Mouse (Mus musculus): ENCODE measurements around the gene Cacfd1. TPM values are rescaled to one million over a fixed set of nuclear protein-coding genes. Genes with fewer than 3 reads are reported as not detected.

Cacfd1 gene
- polyA plus RNA-seq, 1 experiment from 2014 or later = 58.7 TPM

DNA sequence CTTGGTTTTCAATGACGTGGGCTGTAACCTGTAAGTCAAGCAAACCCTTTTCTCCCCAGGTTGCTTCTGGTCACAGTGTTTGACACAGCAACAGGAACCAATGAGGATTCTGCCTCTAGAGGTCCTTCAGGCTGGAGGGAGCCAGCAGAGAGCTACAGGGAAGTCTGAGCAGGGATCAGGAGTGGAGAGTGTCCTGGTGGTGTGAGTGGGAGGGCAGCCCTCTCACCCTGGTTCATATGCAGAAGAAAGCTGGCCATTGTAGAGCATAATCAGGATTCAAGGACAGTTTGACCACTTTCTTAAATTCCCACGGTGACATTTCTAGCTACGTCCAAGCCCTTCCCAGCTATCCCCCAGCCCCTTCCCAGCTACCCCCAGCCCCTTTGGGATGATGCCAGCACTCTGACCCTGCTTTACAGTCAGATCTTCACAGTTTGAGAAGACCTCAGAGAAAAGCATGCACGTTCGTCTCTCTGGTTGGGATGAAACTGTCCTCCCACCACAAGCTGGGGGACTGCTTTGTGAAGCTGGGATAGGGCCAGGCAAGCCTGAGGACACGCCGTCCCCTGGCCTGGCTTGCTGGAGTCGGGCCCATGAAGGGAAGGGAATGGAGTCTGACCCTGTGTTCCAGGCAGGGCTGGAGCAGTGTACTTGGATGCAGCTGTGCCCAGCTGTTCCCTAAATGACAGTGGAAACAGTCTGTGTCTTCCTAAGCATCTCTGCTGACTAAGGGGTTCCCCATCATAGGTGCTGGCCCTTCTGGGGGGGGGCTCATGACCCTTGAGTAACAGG, 36.4 kb downstream of the Cacfd1 start:
- no peak overlapping the region for H3K27ac ChIP-seq (ENCODE audit: low read depth, low read length)
- no peak overlapping the region for H3K9ac ChIP-seq (ENCODE audit: low read length)
- H3K9me3 ChIP-seq (replicated peaks; ENCODE audit: control insufficient read depth, low read length) = no peaks in the 10 kb centered on the region
- H3K4me1 ChIP-seq (ENCODE audit: control insufficient read depth, insufficient read depth, low read length) = no peaks in the 10 kb centered on the region
- H3K4me2 ChIP-seq (ENCODE audit: low read length) = no peak overlapping the region
- 68% methylated on average over 8 of the region's 8 CpGs for WGBS
- no peak for ATAC-seq
- H3K4me3 ChIP-seq (ENCODE audit: low read depth, low read length) = no peak overlapping the region
- H3K36me3 ChIP-seq (ENCODE audit: control insufficient read depth, insufficient read depth, low read length) = no peaks in the 10 kb centered on the region
- DNase-seq (ENCODE audit: low spot score) = no peak
- H3K27me3 ChIP-seq (replicated peaks; ENCODE audit: control insufficient read depth, insufficient read depth, low read length) = no peaks in the 10 kb centered on the region

DNA sequence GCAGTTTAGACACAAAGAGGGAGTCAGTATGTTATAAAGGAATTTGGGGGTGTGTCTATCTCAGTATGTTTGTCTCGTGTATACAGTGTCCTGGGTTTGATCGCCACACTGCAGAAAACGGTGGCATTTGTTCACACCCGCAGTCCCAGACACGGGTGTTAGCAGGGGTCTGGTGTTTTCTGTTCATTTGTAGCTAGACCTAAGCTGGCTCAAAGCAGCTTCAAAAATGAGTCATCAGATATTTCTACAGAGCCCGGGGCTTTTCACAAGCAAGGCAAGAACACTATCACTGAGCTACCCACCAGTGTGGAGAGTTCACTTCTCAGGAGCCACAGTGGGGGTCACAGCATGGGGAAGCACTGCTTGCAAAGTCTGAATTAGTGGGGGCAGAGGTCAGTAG, 39.7 kb downstream of the Cacfd1 start:
- no peak for DNase-seq (ENCODE audit: low spot score)
- Histone ChIP-seq H3K4me2 (ENCODE audit: low read length) (no peak overlapping the region), H3K9ac (ENCODE audit: low read length) (no peak overlapping the region), H3K27ac (ENCODE audit: low read depth, low read length) (no peak overlapping the region), H3K4me1 (ENCODE audit: control insufficient read depth, insufficient read depth, low read length) (no peaks in the 10 kb centered on the region), H3K4me3 (ENCODE audit: low read depth, low read length) (no peak overlapping the region), H3K36me3 (ENCODE audit: control insufficient read depth, insufficient read depth, low read length) (no peaks in the 10 kb centered on the region), H3K9me3 (replicated peaks; ENCODE audit: control insufficient read depth, low read length) (no peaks in the 10 kb centered on the region), H3K27me3 (replicated peaks; ENCODE audit: control insufficient read depth, insufficient read depth, low read length) (no peaks in the 10 kb centered on the region)
- ATAC-seq = no peak
- WGBS = 38% methylated on average over 6 of the region's 6 CpGs

DNA sequence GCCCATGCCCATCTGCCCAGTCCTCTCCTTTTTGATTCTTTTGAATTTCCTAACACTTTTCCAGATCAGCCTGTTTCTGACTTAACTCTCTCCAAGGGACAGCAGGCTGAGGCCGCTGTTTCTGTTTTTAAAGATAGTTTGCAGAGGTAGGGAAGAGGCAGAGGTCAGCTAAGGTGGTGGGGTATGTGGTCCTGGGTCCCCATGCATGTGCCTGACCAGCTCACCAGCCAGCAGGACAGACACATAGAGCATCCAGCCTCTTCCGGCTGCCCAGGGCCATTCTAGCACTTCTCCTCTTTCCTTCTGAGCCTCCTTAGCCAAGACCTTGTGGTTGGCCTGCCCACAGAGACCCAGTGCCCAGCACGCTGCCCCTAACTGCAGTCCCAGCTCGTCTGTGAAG, 48.5 kb downstream of the Cacfd1 start:
- no peaks in the 10 kb centered on the region for H3K9me3 ChIP-seq (replicated peaks; ENCODE audit: control insufficient read depth, low read length)
- ATAC-seq (no peak), DNase-seq (ENCODE audit: low spot score) (no peak)
- H3K27me3 ChIP-seq (replicated peaks; ENCODE audit: control insufficient read depth, insufficient read depth, low read length) = no peaks in the 10 kb centered on the region
- H3K9ac ChIP-seq (ENCODE audit: low read length) = no peak overlapping the region
- no peak overlapping the region for H3K4me2 ChIP-seq (ENCODE audit: low read length)
- H3K27ac ChIP-seq (ENCODE audit: low read depth, low read length) = no peak overlapping the region
- 61% methylated on average over 4 of the region's 4 CpGs for WGBS
- H3K4me1 ChIP-seq (ENCODE audit: control insufficient read depth, insufficient read depth, low read length) = no peaks in the 10 kb centered on the region
- H3K36me3 ChIP-seq (ENCODE audit: control insufficient read depth, insufficient read depth, low read length) = no peaks in the 10 kb centered on the region
- no peak overlapping the region for H3K4me3 ChIP-seq (ENCODE audit: low read depth, low read length)

DNA sequence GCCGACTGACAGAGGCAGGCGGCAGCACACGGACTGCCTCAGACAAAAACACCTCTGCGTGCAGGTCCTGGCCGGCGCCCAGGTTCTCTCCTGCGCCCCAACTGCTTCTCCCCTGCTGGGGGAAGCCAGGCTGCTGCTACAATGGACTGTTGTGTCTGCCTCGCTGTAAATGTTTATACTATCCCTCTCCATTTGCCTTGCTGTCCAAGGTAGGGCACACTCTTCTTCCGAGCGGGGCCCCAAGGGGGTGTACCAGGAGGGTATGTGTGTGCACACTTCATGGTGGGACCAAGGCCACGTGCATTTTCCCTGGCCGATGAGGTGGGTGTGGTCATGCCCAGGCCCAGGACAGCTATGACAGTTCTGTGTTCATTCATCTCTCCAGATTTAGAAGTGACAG, 49.0 kb downstream of the Cacfd1 start:
- 49% methylated on average over 12 of the region's 12 CpGs for WGBS
- DNase-seq (ENCODE audit: low spot score) = no peak
- no peaks in the 10 kb centered on the region for H3K4me1 ChIP-seq (ENCODE audit: control insufficient read depth, insufficient read depth, low read length)

DNA sequence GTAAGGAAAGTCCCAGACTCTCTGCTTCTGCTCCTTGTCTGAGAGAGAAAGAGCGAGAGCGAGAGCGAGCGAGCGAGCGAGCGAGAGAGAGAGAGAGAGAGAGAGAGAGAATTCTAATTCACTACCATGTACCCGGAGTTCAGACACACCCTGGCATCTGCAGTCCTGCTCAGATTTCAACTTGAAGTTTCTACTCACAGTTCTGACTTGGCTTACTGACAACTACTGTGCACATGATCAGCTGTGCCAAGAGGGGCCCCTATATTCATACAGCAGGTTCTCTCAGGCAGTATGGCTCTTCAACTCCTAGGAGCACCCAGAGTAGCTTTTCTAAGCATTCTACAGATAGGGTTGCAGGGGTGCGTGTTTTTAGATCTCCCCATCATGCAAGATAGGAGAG, 49.5 kb downstream of the Cacfd1 start:
- no peaks in the 10 kb centered on the region for H3K27me3 ChIP-seq (replicated peaks; ENCODE audit: control insufficient read depth, insufficient read depth, low read length)
- ATAC-seq (no peak), DNase-seq (ENCODE audit: low spot score) (no peak)
- no peaks in the 10 kb centered on the region for H3K4me1 ChIP-seq (ENCODE audit: control insufficient read depth, insufficient read depth, low read length)
- H3K36me3 ChIP-seq (ENCODE audit: control insufficient read depth, insufficient read depth, low read length) = no peaks in the 10 kb centered on the region
- H3K4me2 ChIP-seq (ENCODE audit: low read length) = no peak overlapping the region
- WGBS = 88% methylated on average over 9 of the region's 9 CpGs
- H3K9ac ChIP-seq (ENCODE audit: low read length) = no peak overlapping the region
- no peak overlapping the region for H3K27ac ChIP-seq (ENCODE audit: low read depth, low read length)
- no peaks in the 10 kb centered on the region for H3K9me3 ChIP-seq (replicated peaks; ENCODE audit: control insufficient read depth, low read length)
- H3K4me3 ChIP-seq (ENCODE audit: low read depth, low read length) = no peak overlapping the region

More for the DNA sequence above, 49.0 kb downstream of the Cacfd1 start:
- H3K36me3 ChIP-seq (ENCODE audit: control insufficient read depth, insufficient read depth, low read length) = no peaks in the 10 kb centered on the region
- H3K9ac ChIP-seq (ENCODE audit: low read length) = no peak overlapping the region
- H3K27ac ChIP-seq (ENCODE audit: low read depth, low read length) = no peak overlapping the region
- H3K9me3 ChIP-seq (replicated peaks; ENCODE audit: control insufficient read depth, low read length) = no peaks in the 10 kb centered on the region
- H3K27me3 ChIP-seq (replicated peaks; ENCODE audit: control insufficient read depth, insufficient read depth, low read length) = no peaks in the 10 kb centered on the region
- H3K4me2 ChIP-seq (ENCODE audit: low read length) = no peak overlapping the region
- no peak overlapping the region for H3K4me3 ChIP-seq (ENCODE audit: low read depth, low read length)
- no peak for ATAC-seq

DNA sequence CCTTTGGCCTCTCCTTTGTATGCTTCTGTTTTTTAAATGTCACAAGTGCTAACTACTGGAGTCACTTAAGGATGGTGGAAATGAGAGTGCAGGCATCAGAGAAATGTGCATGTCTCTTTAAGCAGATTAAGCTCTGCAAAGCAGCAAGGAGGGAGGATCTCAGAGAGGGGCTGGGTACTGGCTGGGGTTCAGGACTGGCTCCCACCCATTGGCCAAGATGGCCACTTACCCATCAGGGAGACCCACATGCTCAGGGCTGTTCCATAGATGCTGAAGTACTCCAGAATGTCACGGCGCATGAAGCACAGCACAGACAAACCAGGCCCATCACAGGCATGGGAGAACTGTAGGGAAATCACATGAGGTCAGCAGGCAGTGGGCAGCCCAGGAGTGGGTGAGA, 57.4 kb downstream of the Cacfd1 start:
- no peak overlapping the region for H3K4me2 ChIP-seq (ENCODE audit: low read length)
- H3K27me3 ChIP-seq (replicated peaks; ENCODE audit: control insufficient read depth, insufficient read depth, low read length) = no peaks in the 10 kb centered on the region
- H3K4me3 ChIP-seq (ENCODE audit: low read depth, low read length) = no peak overlapping the region
- no peaks in the 10 kb centered on the region for H3K36me3 ChIP-seq (ENCODE audit: control insufficient read depth, insufficient read depth, low read length)
- no peak overlapping the region for H3K9ac ChIP-seq (ENCODE audit: low read length)
- no peak for DNase-seq (ENCODE audit: low spot score)
- no peak overlapping the region for H3K27ac ChIP-seq (ENCODE audit: low read depth, low read length)
- 78% methylated on average over 2 of the region's 2 CpGs for WGBS
- H3K9me3 ChIP-seq (replicated peaks; ENCODE audit: control insufficient read depth, low read length) = no peaks in the 10 kb centered on the region
- ATAC-seq = no peak
- H3K4me1 ChIP-seq (ENCODE audit: control insufficient read depth, insufficient read depth, low read length) = 0 out of 2 replicates have a peak, but pooled peaks cover 3% of the 10 kb centered on the region

DNA sequence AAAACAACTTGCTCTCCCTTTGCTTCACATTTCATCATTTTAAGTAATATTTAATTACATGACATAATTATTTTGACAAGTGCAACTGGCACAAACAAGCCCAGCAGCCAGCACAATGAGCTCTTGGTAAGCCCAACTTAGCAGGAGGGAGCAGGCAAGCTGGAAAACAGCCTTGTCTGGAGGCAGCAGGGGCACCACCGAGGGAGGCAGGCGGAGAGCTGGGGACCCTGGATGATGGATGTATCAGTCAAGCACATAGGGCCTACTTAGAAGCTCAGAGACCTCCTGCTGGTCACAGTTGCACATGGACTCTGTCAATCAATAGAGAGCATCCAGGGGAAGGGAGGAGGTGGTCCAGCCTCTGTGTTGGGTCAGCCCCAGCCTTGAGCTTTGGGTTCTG, 58.3 kb downstream of the Cacfd1 start:
- Histone ChIP-seq H3K4me3 (ENCODE audit: low read depth, low read length) (no peak overlapping the region), H3K36me3 (ENCODE audit: control insufficient read depth, insufficient read depth, low read length) (no peaks in the 10 kb centered on the region), H3K4me2 (ENCODE audit: low read length) (no peak overlapping the region), H3K27ac (ENCODE audit: low read depth, low read length) (no peak overlapping the region), H3K27me3 (replicated peaks; ENCODE audit: control insufficient read depth, insufficient read depth, low read length) (no peaks in the 10 kb centered on the region), H3K9me3 (replicated peaks; ENCODE audit: control insufficient read depth, low read length) (no peaks in the 10 kb centered on the region), H3K4me1 (ENCODE audit: control insufficient read depth, insufficient read depth, low read length) (0 out of 2 replicates have a peak, but pooled peaks cover 3% of the 10 kb centered on the region), H3K9ac (ENCODE audit: low read length) (no peak overlapping the region)
- 39% methylated on average over 2 of the region's 2 CpGs for WGBS
- ATAC-seq = no peak
- no peak for DNase-seq (ENCODE audit: low spot score)

DNA sequence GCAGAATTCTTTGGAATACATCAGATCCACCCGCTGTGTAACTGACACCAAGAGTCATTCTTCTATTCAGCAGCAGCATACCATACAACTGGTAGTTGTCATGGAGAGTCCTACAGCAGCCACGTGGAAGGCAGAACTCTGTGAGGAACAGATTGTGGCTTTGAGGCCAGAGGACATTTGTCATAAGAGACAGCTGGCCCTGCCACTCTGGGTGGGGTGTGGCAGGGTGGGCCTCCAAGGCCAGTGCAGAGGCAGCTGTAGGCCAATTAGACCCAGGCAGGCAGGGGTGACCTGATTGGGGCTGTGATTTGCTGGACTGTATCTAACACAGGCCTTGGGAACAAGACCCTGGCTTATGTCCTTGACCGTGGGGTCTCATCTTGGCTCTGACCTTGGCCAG, 59.9 kb downstream of the Cacfd1 start:
- no peaks in the 10 kb centered on the region for H3K27me3 ChIP-seq (replicated peaks; ENCODE audit: control insufficient read depth, insufficient read depth, low read length)
- ATAC-seq (no peak), DNase-seq (ENCODE audit: low spot score) (no peak)
- H3K9ac ChIP-seq (ENCODE audit: low read length) = no peak overlapping the region
- H3K36me3 ChIP-seq (ENCODE audit: control insufficient read depth, insufficient read depth, low read length) = no peaks in the 10 kb centered on the region
- H3K4me3 ChIP-seq (ENCODE audit: low read depth, low read length) = no peak overlapping the region
- 75% methylated on average over 3 of the region's 3 CpGs for WGBS
- no peaks in the 10 kb centered on the region for H3K9me3 ChIP-seq (replicated peaks; ENCODE audit: control insufficient read depth, low read length)
- no peak overlapping the region for H3K27ac ChIP-seq (ENCODE audit: low read depth, low read length)
- H3K4me1 ChIP-seq (ENCODE audit: control insufficient read depth, insufficient read depth, low read length) = 0 out of 2 replicates have a peak, but pooled peaks cover 3% of the 10 kb centered on the region
- H3K4me2 ChIP-seq (ENCODE audit: low read length) = no peak overlapping the region

DNA sequence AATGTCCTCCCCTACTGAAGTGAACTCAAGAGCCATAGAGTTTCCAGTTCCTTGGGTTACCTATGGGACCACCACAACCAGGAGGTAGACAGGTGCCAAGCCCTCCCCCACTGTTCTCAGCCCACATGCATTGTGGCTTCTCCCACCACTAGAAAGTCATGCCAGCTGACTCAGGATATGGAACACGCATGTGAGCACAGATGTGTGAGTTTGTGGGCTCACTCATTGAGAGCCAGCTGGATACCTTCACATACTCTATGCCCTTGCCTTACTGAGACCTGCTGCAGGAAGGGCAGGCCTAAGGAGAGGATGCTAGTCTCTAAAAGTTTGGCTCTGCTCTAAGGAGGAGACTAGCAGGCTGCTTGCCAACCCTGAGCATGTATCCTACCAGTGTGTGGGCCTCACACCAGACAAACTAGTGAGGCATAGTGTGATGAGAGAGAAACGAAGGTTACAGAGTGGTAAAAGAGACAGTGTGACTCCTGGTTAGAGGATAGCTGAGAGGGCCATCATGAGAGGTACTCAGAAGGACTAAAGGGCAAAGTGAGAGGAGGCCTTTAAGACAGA, 60.6 kb downstream of the Cacfd1 start:
- ATAC-seq = no peak
- 0 out of 2 replicates have a peak, but pooled peaks cover 3% of the 10 kb centered on the region for H3K4me1 ChIP-seq (ENCODE audit: control insufficient read depth, insufficient read depth, low read length)
- H3K4me2 ChIP-seq (ENCODE audit: low read length) = no peak overlapping the region
- 65% methylated on average over 2 of the region's 2 CpGs for WGBS
- H3K36me3 ChIP-seq (ENCODE audit: control insufficient read depth, insufficient read depth, low read length) = no peaks in the 10 kb centered on the region
- no peak overlapping the region for H3K9ac ChIP-seq (ENCODE audit: low read length)
- no peaks in the 10 kb centered on the region for H3K9me3 ChIP-seq (replicated peaks; ENCODE audit: control insufficient read depth, low read length)
- no peak overlapping the region for H3K27ac ChIP-seq (ENCODE audit: low read depth, low read length)
- DNase-seq (ENCODE audit: low spot score) = no peak
- H3K4me3 ChIP-seq (ENCODE audit: low read depth, low read length) = no peak overlapping the region
- no peaks in the 10 kb centered on the region for H3K27me3 ChIP-seq (replicated peaks; ENCODE audit: control insufficient read depth, insufficient read depth, low read length)

Measured in forebrain, embryonic 14.5 days (tissue).